Mouse (Mus musculus) intestine, embryonic 14.5 days (tissue): ENCODE results near the gene Sidt2. TPM values are rescaled to one million over a fixed set of nuclear protein-coding genes. Genes with fewer than 3 reads are reported as not detected.

Source experiments
- ATAC-seq: fragments of 200-750 bp; cut with Nextera tagmentation; replicated peaks from 2 replicates; pipeline ENCODE4 v1.8.0; 2017; ENCODE audit warnings: low read depth, moderate number of reproducible peaks, moderate TSS enrichment, moderate library complexity; ENCODE audit not compliant: low FRiP score, low TSS enrichment
- DNase-seq: peaks from one replicate; pipeline ENCODE4 v3.0.0-alpha.2; 2018; ENCODE audit warnings: low spot score
- H3K27ac ChIP-seq: fragments of 300-500 bp; sonication (generic); 2 replicates; pipeline ENCODE4 v1.5.1; 2014; ENCODE audit warnings: low read depth, mild to moderate bottlenecking, control low read depth
- H3K27me3 ChIP-seq: fragments of 300-500 bp; sonication (generic); replicated peaks from 2 replicates; pipeline ENCODE4 v1.6.1; 2014; ENCODE audit warnings: low read length, control low read depth; ENCODE audit not compliant: control insufficient read depth, insufficient read depth
- H3K36me3 ChIP-seq: fragments of 300-500 bp; sonication (generic); 2 replicates; pipeline ENCODE4 v1.6.1; 2014; ENCODE audit warnings: low read length, control low read depth; ENCODE audit not compliant: control insufficient read depth, insufficient read depth
- H3K4me1 ChIP-seq: fragments of 300-500 bp; sonication (generic); replicated peaks from 2 replicates; pipeline ENCODE4 v1.6.1; 2014; ENCODE audit warnings: low read length, control low read depth, mixed read lengths; ENCODE audit not compliant: control insufficient read depth, insufficient read depth
- H3K4me2 ChIP-seq: fragments of 300-500 bp; sonication (generic); 2 replicates; pipeline ENCODE4 v1.6.1; 2014; ENCODE audit warnings: low read length
- H3K4me3 ChIP-seq: fragments of 300-500 bp; sonication (generic); 2 replicates; pipeline ENCODE4 v1.5.1; 2014; ENCODE audit warnings: low read depth, low read length, control low read depth, mixed read lengths
- H3K9ac ChIP-seq: fragments of 300-500 bp; sonication (generic); 2 replicates; pipeline ENCODE4 v1.6.1; 2014; ENCODE audit warnings: mild to moderate bottlenecking, low read length
- H3K9me3 ChIP-seq: fragments of 300-500 bp; sonication (generic); 2 replicates; pipeline ENCODE4 v1.6.1; 2016; ENCODE audit warnings: low read length, control low read depth; ENCODE audit not compliant: control insufficient read depth
- WGBS: fragments of 180-500 bp; shearing (Covaris S2); extraction: QIAGEN DNeasy Blood & Tissue Kit; methylation state at CpG from one replicate; pipeline ENCODE4 v1.1.7; 2014; 5-methylcytosine and 5-hydroxymethylcytosine counted together
- polyA plus RNA-seq: library from polyadenylated mRNA; unstranded; fragments of >200 nt; fragmentation: Nextera tagmentation; extraction: Ambion mirVana; gene quantifications from 2 replicates; pipeline ENCODE4 v1.2.1, GENCODE M21; 2014

Sidt2 gene
- polyA plus RNA-seq, 1 experiment from 2014 or later: 41.2 TPM

DNA sequence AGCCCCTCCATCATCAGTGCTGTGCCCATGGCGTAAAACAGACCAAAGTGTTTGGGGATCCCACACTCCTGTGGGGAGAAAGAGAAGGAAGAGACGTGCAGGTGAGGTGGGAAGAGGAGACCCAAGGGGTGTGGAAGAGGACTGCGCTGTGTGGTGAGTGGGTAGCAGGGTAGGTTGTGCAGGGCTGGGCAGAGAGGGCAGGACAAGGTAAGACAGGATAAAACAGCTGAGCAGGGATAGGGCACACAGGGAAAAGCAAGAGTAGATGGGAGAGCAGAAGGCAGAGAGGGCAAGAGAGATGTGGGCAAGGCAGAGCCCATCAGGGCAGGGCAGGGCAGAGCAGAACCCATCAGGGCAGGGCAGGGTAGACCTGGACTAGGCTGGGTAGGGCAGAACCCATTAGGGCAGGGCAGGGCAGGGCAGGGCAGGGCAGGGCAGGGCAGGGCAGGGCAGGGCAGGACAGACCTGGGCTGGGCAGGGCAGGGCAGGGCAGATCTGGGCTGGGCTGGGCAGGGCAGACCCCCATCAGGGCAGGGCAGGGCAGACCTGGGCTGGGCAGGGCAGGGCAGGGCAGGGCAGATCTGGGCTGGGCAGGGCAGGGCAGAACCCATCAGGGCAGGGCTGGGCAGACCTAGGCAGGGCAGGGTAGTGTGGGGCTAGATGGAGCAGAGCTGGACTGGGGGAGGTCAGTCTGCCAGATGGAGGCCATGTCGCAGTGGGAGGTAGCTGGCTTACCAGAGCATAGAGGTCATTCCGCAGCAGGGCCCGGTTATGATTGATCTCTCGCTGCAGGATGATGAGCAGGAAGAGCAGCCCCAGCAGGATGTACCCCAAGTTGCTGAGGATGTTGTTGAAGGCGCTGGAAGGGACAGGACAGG, 11.2 kb downstream of the Sidt2 start:
- DNase-seq (no peak), ATAC-seq (no peak)
- Histone ChIP-seq H3K9me3 (no peaks in the 10 kb centered on the region), H3K4me3 (no peak overlapping the region), H3K36me3 (peaks cover 77% of the 10 kb centered on the region), H3K27me3 (no peaks in the 10 kb centered on the region), H3K27ac (no peak overlapping the region), H3K4me1 (no peaks in the 10 kb centered on the region), H3K9ac (no peak overlapping the region), H3K4me2 (no peak overlapping the region)
- WGBS: 92% methylated on average over 8 of the region's 8 CpGs

DNA sequence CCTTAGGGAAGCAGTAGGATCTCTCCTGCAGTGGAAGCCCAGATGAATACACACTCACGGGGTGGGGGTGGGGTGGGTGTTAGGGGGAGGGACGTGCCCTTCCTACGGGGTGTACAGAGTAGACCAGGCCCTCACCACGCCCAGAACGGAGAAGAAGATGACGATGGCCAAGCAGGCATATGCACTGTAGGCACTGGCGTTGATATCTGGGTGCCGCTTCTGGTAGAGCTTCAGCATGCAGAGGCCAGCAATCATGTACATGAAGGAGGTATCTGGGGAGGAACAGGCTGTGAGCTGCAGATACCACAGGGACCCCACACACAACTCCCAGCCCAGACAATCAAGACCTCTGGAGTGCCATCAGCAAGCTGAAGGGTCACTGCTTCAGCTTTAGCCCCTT, 12.1 kb downstream of the Sidt2 start:
- no peaks in the 10 kb centered on the region for H3K4me1 ChIP-seq
- 86% methylated on average over 8 of the region's 8 CpGs for WGBS
- no peaks in the 10 kb centered on the region for H3K27me3 ChIP-seq
- H3K36me3 ChIP-seq: peaks cover 71% of the 10 kb centered on the region
- H3K4me2 ChIP-seq: no peak overlapping the region
- H3K4me3 ChIP-seq: no peak overlapping the region
- ATAC-seq (no peak), DNase-seq (no peak)
- no peaks in the 10 kb centered on the region for H3K9me3 ChIP-seq
- no peak overlapping the region for H3K9ac ChIP-seq
- H3K27ac ChIP-seq: no peak overlapping the region

DNA sequence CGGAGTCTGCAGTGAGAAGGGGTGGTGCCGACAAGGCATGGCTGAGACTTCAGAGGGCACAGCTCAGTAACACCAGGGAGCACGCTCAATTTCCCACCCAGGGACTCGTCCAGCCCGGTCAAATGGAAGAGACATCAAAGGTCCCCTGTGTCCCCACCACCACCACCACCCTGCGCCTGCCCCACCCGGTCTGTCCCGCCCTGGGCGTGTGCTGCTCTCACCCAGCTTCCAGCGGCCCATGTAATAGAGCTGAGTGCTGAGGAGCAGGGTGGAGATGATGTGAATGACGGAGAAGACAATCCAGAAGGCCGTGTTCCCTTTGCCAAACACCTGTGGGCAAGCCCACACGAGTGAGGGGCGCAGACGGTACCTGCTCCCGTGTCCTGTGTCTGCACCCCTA, 12.6 kb downstream of the Sidt2 start:
- Histone ChIP-seq H3K4me2 (no peak overlapping the region), H3K4me3 (no peak overlapping the region), H3K9me3 (no peaks in the 10 kb centered on the region), H3K36me3 (peaks cover 66% of the 10 kb centered on the region), H3K9ac (no peak overlapping the region), H3K27ac (no peak overlapping the region), H3K4me1 (no peaks in the 10 kb centered on the region), H3K27me3 (no peaks in the 10 kb centered on the region)
- WGBS: 88% methylated on average over 16 of the region's 16 CpGs
- ATAC-seq: no peak
- no peak for DNase-seq

DNA sequence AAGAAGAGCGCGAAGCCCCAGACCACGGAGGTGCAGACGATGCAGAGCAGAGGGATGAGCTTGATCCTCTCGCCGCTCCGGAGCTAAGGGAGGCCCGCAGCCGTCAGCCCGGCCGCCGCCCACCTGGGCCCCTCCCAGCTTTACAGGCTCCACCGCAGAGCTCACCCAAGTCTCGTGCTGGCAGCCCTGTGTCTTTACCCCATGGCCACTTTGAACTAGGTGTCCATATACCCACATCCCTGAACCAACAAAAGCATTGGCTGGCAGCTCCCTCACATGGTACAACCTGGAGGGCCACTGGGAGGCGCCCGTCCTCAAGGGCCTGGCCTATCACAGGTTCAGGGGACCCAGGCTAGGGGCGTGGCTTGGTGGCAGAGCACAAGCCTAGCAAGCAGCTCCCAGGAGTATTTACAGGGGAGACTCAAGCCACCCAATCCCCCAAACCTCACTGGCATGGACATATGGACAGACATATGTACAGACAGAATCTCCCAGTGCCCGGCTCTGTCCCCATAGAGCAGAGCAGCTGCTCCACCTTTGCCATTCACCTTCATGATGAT, 13.6 kb downstream of the Sidt2 start:
- no peak overlapping the region for H3K9ac ChIP-seq
- no peak overlapping the region for H3K4me3 ChIP-seq
- no peak overlapping the region for H3K27ac ChIP-seq
- no peaks in the 10 kb centered on the region for H3K9me3 ChIP-seq
- H3K27me3 ChIP-seq: no peaks in the 10 kb centered on the region
- no peak overlapping the region for H3K4me2 ChIP-seq
- H3K4me1 ChIP-seq: peaks cover 4% of the 10 kb centered on the region
- WGBS: 64% methylated on average over 18 of the region's 18 CpGs
- ATAC-seq (no peak), DNase-seq (no peak)
- peaks cover 61% of the 10 kb centered on the region for H3K36me3 ChIP-seq

DNA sequence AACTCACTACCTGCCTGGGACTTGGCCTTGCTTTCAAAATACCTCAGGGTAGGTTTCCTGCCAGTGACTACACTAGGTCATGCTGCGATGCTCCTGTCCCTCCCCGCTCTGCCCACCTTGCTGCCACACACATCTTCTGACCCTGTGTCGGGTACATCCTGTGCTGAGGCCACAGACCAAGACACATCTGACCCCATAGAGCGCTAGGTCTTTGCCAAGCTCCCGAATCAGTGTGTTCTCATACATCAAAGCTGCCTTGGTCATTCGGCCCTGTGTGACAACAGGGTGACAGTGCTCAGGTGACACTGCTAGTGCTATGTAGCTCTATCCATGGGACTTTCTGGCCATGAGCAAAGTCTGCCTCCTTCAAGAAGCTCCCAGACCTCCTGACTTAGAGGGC, 15.3 kb downstream of the Sidt2 start:
- ATAC-seq: no peak
- Histone ChIP-seq H3K4me3 (no peak overlapping the region), H3K4me1 (peaks cover 15% of the 10 kb centered on the region), H3K27me3 (no peaks in the 10 kb centered on the region), H3K9me3 (no peaks in the 10 kb centered on the region), H3K36me3 (peaks cover 45% of the 10 kb centered on the region), H3K27ac (no peak overlapping the region), H3K4me2 (no peak overlapping the region), H3K9ac (no peak overlapping the region)
- 90% methylated on average over 6 of the region's 6 CpGs for WGBS
- no peak for DNase-seq

DNA sequence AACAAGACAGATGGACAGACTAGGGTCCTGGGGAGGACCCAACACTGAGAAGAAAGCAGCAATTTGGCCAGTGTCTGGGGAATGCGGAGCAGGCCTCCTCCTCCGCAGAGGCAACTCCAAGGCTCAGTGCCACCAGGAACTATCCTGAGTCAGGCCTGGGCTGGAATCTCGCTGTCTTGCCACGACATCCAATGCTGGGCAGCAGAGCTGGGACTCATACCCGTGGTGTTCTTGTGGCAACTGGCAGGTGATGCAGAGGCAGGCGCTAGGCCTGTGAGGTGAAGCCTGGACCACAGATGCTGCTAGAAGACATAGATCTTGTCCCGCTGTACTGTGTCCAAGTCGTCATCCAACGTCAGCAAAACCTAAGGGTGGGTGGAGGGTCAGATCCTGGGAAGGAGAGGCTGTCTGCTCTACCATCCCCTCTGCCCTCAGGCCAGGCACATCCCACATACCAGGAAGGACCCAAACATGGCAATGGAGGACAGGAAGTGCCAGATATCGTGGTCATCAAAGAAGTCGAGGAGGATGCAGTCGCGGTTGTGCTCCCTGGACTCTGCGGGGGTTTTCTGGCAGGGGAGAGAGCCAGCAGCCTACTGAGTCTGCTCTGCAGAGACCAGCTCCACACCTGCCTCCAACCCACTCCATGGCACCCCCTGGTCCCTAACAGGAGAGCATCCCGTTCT, 16.0 kb downstream of the Sidt2 start:
- no peaks in the 10 kb centered on the region for H3K9me3 ChIP-seq
- peaks cover 15% of the 10 kb centered on the region for H3K4me1 ChIP-seq
- H3K27ac ChIP-seq: no peak overlapping the region
- no peak overlapping the region for H3K4me2 ChIP-seq
- H3K4me3 ChIP-seq: no peak overlapping the region
- H3K9ac ChIP-seq: no peak overlapping the region
- 85% methylated on average over 15 of the region's 15 CpGs for WGBS
- no peaks in the 10 kb centered on the region for H3K27me3 ChIP-seq
- ATAC-seq (no peak), DNase-seq (no peak)
- H3K36me3 ChIP-seq: peaks cover 38% of the 10 kb centered on the region

DNA sequence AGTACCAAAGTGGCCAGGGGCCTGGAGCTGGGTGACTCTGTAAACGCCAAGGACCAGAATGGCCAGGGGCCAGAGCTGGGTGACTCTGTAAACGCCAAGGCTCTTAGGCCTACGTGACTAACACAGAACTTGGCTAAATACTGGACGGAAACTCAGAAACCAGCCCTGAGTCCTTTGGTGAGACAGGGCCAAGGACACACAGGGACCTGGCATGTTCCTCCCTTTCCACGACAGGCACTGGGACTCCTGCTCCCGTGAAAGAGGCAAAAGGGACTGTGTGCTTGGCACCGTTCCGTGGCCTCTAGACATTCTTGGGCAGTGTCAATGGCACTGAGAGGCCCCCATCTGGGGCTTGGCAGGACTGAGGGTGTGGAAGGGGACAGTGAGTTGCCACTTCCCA, 17.0 kb downstream of the Sidt2 start:
- Histone ChIP-seq H3K36me3 (peaks cover 30% of the 10 kb centered on the region), H3K9me3 (no peaks in the 10 kb centered on the region), H3K4me2 (no peak overlapping the region), H3K4me1 (peaks cover 16% of the 10 kb centered on the region), H3K4me3 (no peak overlapping the region), H3K9ac (no peak overlapping the region), H3K27me3 (no peaks in the 10 kb centered on the region), H3K27ac (no peak overlapping the region)
- DNase-seq (no peak), ATAC-seq (no peak)
- WGBS: 96% methylated on average over 8 of the region's 8 CpGs

DNA sequence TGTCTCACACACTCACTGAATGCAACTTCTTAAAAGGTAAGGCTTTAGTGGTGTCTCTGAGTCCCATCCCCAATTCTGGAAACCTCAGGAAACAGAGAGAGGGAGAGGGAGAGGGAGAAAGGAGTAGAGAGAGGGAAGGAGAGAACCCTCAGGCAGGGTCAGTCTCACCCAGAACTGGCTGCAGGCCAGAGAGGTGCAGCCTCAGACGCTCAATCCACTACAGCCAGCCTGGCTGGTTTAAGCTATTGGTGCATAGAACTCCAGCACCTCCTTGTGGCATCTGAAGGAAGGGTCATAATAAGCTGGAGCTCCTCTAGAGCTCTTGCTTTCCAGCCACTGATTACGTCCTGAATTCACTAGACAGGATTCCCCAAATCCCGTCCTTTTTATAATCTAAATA, 18.2 kb downstream of the Sidt2 start:
- peak overlapping the region; percentile 86 for H3K27ac ChIP-seq
- WGBS: 20% methylated on average over 3 of the region's 3 CpGs

More for the DNA sequence above, 18.2 kb downstream of the Sidt2 start:
- H3K4me2 ChIP-seq: no peak overlapping the region
- H3K9me3 ChIP-seq: no peaks in the 10 kb centered on the region
- no peaks in the 10 kb centered on the region for H3K27me3 ChIP-seq
- H3K36me3 ChIP-seq: peaks cover 19% of the 10 kb centered on the region
- H3K4me1 ChIP-seq: peaks cover 25% of the 10 kb centered on the region
- H3K4me3 ChIP-seq: no peak overlapping the region
- peak; percentile 80 for DNase-seq
- peak overlapping the region; percentile 8; the same call in 1 of the 2 replicates for H3K9ac ChIP-seq
- peak; percentile 63 for ATAC-seq
